Mouse (Mus musculus): ENCODE measurements around the gene Gpa33. TPM values are rescaled to one million over a fixed set of nuclear protein-coding genes. Genes with fewer than 3 reads are reported as not detected.
A peak's percentile ranks its signal among the peaks of the same experiment; 100 is the strongest.

Gpa33 gene
- polyA plus RNA-seq, 1 experiment from 2014 or later: not detected

DNA sequence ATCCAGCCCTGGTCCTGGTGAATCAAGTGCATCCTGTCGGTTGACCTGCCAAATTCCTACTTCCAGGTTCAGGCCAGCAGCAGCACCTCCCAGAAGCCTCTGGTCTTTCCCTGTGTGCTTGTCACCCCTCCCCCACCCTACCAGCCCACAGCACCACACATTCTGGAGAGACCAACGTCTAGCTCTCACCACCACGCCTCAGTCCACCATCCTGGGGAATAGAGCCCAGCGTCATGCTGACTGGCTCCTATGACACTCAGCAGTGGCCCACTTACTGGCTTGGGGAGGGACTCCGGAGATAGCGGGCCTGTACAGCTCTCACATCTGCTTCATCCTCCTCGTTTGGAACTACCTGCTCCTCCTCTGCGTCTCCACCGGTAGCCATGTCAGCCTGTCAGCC, 3.2 kb upstream of the Gpa33 start:
- Histone ChIP-seq H3K36me3 (ENCODE audit: control insufficient read depth, insufficient read depth, low read length) (no peaks in the 10 kb centered on the region), H3K4me1 (ENCODE audit: control insufficient read depth, insufficient read depth, low read length) (no peaks in the 10 kb centered on the region), H3K4me2 (ENCODE audit: low read depth, low read length) (no peak overlapping the region), H3K4me3 (ENCODE audit: low read depth, low read length) (no peak overlapping the region), H3K9me3 (ENCODE audit: control insufficient read depth, low read length) (no peaks in the 10 kb centered on the region), H3K27ac (ENCODE audit: low read depth, low read length) (no peak overlapping the region), H3K9ac (replicated peaks; ENCODE audit: low read depth, low read length) (no peak overlapping the region), H3K27me3 (ENCODE audit: control insufficient read depth, insufficient read depth, low read length) (no peaks in the 10 kb centered on the region)
- WGBS: 70% methylated on average over 9 of the region's 9 CpGs
- ATAC-seq (ENCODE audit: low read depth): no peak

DNA sequence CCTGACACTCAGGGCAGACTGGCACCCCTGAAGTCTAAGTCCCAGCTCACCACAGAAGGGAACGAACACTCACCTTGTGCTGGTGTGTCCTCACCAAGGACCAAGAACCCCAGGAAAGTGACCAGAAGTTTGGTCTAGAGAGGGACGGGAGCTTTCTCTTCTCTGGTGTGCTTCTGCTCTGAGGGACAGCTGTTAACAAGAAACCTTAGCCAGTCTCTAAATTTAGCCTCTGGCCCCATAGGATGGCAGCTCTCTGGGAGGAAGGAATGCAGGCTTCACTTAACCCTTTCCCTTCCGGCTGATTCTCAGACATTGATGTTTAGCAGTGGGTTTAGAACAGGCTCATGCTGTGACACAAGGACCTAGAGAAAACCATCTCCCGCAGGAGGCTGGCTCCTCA, 2.3 kb upstream of the Gpa33 start, which contains the start of gene Dusp27:
Gene Dusp27 (minus strand): TSS at position 204 of the 400 bp plus-strand sequence.
- Histone ChIP-seq H3K9ac (replicated peaks; ENCODE audit: low read depth, low read length) (no peak within 1 kb of the TSS), H3K27me3 (ENCODE audit: control insufficient read depth, insufficient read depth, low read length) (no peaks in the 10 kb centered on the region), H3K9me3 (ENCODE audit: control insufficient read depth, low read length) (no peaks in the 10 kb centered on the region), H3K4me1 (ENCODE audit: control insufficient read depth, insufficient read depth, low read length) (no peaks in the 10 kb centered on the region), H3K27ac (ENCODE audit: low read depth, low read length) (no peak within 1 kb of the TSS), H3K4me2 (ENCODE audit: low read depth, low read length) (no peak within 1 kb of the TSS), H3K36me3 (ENCODE audit: control insufficient read depth, insufficient read depth, low read length) (no peaks in the 10 kb centered on the region), H3K4me3 (ENCODE audit: low read depth, low read length) (no peak within 1 kb of the TSS)
- ATAC-seq (ENCODE audit: low read depth): no peak
- WGBS: 60% methylated on average over 4 of the region's 4 CpGs

DNA sequence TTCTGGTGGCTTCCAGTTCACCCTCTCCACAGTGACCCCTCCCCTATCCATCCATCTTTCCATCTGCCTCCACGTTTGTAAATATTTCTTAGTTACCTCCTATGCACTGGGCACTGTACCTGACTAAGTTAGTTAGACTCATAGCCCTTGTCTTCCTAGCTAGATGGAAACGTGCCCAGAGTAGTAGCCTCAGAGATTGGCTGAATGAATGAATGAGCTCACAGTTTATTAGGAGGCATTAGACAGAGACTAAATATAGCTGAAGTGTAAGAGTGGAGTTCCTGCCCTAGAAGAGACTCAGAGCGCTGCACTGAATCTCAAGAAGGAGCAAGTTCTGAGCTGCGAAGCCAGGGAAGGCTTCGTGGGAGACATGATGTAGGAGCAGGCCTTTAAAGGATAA, 1.5 kb upstream of the Gpa33 start:
- H3K4me3 ChIP-seq (ENCODE audit: low read depth, low read length): no peak overlapping the region
- WGBS: 88% methylated on average over 5 of the region's 5 CpGs
- no peak for ATAC-seq (ENCODE audit: low read depth)

DNA sequence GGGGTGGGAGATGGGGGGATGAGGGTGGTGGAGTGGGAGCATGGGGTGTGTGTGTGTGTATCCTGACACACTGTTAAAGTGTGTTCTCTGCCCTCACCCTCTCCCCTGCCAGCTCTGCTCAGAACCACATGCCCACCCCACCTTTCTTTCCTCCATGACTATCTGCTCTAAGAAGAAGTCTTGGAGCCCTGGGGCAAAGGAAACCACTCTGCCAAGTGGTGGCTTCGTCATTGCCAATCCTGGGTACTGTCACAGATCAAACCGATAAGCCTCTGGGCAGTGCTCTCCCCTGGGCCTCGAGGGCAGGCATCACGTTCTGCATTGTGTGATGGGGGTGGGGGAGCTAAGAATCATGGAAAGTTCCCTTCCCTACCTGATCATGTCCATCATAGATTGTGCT, 2.3 kb downstream of the Gpa33 start:
- H3K9me3 ChIP-seq (ENCODE audit: control insufficient read depth, low read length): no peaks in the 10 kb centered on the region
- H3K36me3 ChIP-seq (ENCODE audit: control insufficient read depth, insufficient read depth, low read length): no peaks in the 10 kb centered on the region
- WGBS: 49% methylated on average over 4 of the region's 4 CpGs
- no peak overlapping the region for H3K4me3 ChIP-seq (ENCODE audit: low read depth, low read length)
- H3K27ac ChIP-seq (ENCODE audit: low read depth, low read length): no peak overlapping the region
- H3K9ac ChIP-seq (replicated peaks; ENCODE audit: low read depth, low read length): no peak overlapping the region
- H3K4me2 ChIP-seq (ENCODE audit: low read depth, low read length): no peak overlapping the region
- ATAC-seq (ENCODE audit: low read depth): no peak
- no peaks in the 10 kb centered on the region for H3K27me3 ChIP-seq (ENCODE audit: control insufficient read depth, insufficient read depth, low read length)
- H3K4me1 ChIP-seq (ENCODE audit: control insufficient read depth, insufficient read depth, low read length): no peaks in the 10 kb centered on the region

More for the DNA sequence above, 1.5 kb upstream of the Gpa33 start:
- no peaks in the 10 kb centered on the region for H3K4me1 ChIP-seq (ENCODE audit: control insufficient read depth, insufficient read depth, low read length)
- no peaks in the 10 kb centered on the region for H3K9me3 ChIP-seq (ENCODE audit: control insufficient read depth, low read length)
- H3K4me2 ChIP-seq (ENCODE audit: low read depth, low read length): no peak overlapping the region
- no peaks in the 10 kb centered on the region for H3K36me3 ChIP-seq (ENCODE audit: control insufficient read depth, insufficient read depth, low read length)
- no peak overlapping the region for H3K9ac ChIP-seq (replicated peaks; ENCODE audit: low read depth, low read length)
- H3K27me3 ChIP-seq (ENCODE audit: control insufficient read depth, insufficient read depth, low read length): no peaks in the 10 kb centered on the region
- no peak overlapping the region for H3K27ac ChIP-seq (ENCODE audit: low read depth, low read length)

DNA sequence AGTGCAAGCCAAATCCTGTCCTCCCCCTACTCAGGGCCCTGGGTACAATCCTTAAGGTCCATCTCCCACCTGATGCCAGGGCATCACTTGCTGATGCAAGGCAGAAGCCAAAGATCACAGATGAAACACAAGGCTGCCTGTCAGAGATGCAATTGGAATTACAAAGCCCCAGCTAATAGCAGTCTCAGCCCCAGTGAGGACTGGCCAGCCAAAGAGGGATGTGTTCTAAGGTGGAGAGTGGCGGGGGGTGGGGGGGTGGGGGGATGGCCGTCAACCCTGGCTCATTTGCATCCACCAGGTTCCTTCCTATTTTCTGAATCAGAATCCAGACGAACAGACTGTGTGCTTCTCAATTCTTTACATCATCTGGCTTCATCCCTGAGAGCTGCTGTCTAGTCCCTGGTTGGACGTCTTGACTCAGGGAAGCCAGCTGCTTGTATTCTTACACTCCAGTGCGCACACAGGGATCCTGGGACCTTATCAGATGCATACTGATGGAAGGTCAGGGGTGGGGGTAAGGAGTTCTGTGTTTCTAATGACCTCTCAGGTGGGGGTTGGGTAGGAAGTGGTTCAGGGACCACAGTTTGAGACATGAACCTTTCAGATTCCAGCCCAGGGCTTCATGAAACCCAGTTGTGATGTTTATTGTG, 5.2 kb downstream of the Gpa33 start:
- Histone ChIP-seq H3K27ac (ENCODE audit: low read depth, low read length) (no peak overlapping the region), H3K4me3 (ENCODE audit: low read depth, low read length) (no peak overlapping the region), H3K9me3 (ENCODE audit: control insufficient read depth, low read length) (no peaks in the 10 kb centered on the region), H3K27me3 (ENCODE audit: control insufficient read depth, insufficient read depth, low read length) (no peaks in the 10 kb centered on the region), H3K4me2 (ENCODE audit: low read depth, low read length) (no peak overlapping the region), H3K4me1 (ENCODE audit: control insufficient read depth, insufficient read depth, low read length) (no peaks in the 10 kb centered on the region), H3K9ac (replicated peaks; ENCODE audit: low read depth, low read length) (no peak overlapping the region), H3K36me3 (ENCODE audit: control insufficient read depth, insufficient read depth, low read length) (no peaks in the 10 kb centered on the region)
- no peak for ATAC-seq (ENCODE audit: low read depth)
- 51% methylated on average over 5 of the region's 5 CpGs for WGBS

DNA sequence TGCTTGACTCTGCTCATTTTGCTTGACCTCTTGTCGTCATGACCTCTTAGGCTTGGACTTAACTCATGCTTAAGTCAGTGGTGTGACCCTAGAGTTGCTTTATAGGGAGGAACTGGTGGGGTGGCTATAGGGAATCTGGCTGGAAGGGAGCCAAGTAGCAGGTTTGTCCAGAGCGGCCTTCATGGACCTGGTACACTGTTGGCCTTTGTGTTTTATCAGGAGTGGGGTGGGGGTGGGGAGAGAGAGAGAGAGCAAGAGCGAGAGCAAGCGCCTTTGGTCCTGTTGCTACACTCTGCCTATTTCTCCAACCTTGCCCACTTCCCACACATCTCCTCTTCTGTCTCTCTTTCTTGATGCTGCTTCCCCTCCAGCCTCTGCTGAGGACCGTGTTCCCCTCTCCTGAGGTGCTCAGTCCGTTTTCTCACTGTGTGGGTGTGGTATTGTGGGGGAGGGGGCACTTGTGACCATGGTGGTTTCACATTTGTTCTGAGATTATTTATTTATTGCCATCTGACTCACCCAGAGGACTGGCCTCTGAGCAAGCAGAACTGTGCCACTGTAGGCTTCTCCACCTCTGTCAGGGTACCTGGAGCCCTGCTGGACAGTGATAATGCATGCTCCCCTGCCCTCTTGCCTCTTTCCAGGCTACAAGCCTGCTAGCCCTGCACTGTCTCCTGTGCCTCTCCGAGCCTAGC, 7.4 kb downstream of the Gpa33 start:
- no peak overlapping the region for H3K4me2 ChIP-seq (ENCODE audit: low read depth, low read length)
- no peaks in the 10 kb centered on the region for H3K4me1 ChIP-seq (ENCODE audit: control insufficient read depth, insufficient read depth, low read length)
- no peaks in the 10 kb centered on the region for H3K27me3 ChIP-seq (ENCODE audit: control insufficient read depth, insufficient read depth, low read length)
- no peak overlapping the region for H3K4me3 ChIP-seq (ENCODE audit: low read depth, low read length)
- H3K27ac ChIP-seq (ENCODE audit: low read depth, low read length): no peak overlapping the region
- WGBS: 77% methylated on average over 7 of the region's 7 CpGs
- no peaks in the 10 kb centered on the region for H3K9me3 ChIP-seq (ENCODE audit: control insufficient read depth, low read length)
- no peak for ATAC-seq (ENCODE audit: low read depth)
- no peaks in the 10 kb centered on the region for H3K36me3 ChIP-seq (ENCODE audit: control insufficient read depth, insufficient read depth, low read length)
- H3K9ac ChIP-seq (replicated peaks; ENCODE audit: low read depth, low read length): no peak overlapping the region

DNA sequence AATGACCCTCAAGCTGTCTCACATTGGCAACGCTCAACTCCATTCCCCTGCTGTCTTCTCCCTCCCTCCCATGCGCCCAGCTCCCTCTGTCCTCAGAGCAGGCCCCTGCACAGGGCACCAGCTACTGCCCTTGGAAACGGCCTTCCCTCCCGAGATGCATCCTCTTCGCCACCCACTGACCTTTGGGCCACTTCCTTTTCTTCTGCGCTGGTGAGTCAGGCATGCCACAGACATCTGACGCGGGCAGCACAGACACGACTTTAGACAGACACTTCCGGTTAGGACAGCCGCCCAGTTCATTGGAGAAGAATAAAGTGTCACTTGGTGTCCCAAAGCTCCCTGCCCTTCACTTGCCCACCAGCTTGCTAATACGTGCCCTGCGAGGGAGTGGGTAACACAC, 8.1 kb downstream of the Gpa33 start:
- no peak overlapping the region for H3K9ac ChIP-seq (replicated peaks; ENCODE audit: low read depth, low read length)
- peak overlapping the region; percentile 22; the same call in 1 of the 2 replicates for H3K27ac ChIP-seq (ENCODE audit: low read depth, low read length)
- no peak for ATAC-seq (ENCODE audit: low read depth)
- no peaks in the 10 kb centered on the region for H3K4me1 ChIP-seq (ENCODE audit: control insufficient read depth, insufficient read depth, low read length)
- H3K9me3 ChIP-seq (ENCODE audit: control insufficient read depth, low read length): no peaks in the 10 kb centered on the region
- H3K4me2 ChIP-seq (ENCODE audit: low read depth, low read length): no peak overlapping the region
- no peaks in the 10 kb centered on the region for H3K27me3 ChIP-seq (ENCODE audit: control insufficient read depth, insufficient read depth, low read length)
- no peaks in the 10 kb centered on the region for H3K36me3 ChIP-seq (ENCODE audit: control insufficient read depth, insufficient read depth, low read length)
- WGBS: 52% methylated on average over 13 of the region's 13 CpGs
- H3K4me3 ChIP-seq (ENCODE audit: low read depth, low read length): no peak overlapping the region

DNA sequence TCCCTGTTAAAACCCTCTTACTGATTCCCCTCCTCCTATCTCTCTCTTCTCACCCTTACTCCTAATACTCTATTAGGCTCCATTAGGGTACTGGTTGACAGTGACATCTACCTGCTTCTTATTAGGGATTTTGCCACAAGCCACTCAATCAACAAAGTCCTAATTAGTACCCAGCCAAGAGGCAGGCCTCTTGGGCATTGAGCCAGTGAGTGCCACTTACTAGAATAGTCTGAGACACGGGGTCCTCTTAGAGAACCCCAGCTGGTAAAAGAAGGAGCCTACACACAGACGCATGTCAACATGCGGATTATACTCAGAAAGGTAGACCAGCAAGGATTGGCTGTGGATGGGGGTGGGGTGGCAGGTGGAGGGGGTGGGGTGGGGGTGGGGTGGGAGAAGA, 9.1 kb downstream of the Gpa33 start:
- no peak for ATAC-seq (ENCODE audit: low read depth)

DNA sequence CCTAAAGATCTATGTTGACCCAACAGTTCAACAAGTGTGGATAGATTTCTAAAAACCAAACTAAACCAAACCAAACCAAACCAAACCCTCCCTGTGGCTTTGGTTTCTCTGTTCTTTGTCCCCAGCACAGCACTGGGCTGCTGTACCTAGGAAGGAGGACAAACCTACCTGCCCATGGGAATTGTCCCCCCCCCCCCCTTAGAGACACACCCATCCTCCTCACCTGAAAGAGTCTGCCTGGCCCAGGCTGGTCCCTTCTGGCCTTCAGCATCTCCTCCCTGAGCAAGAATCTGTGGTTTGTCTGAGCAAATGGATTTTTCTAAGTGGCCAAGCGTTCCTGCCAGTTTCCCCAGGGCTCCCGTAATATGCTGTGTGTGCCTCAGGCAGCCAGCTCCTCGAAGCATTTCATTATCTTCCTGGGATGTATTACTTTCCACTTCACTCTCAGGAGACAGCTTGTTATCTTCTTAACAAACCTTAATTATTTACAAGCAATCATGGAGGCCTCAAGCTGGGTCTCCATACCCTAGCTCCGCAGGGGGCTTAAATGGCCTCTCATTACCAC, 9.7 kb downstream of the Gpa33 start:
- H3K4me1 ChIP-seq (ENCODE audit: control insufficient read depth, insufficient read depth, low read length): no peaks in the 10 kb centered on the region
- WGBS: 25% methylated on average over 4 of the region's 4 CpGs
- no peaks in the 10 kb centered on the region for H3K9me3 ChIP-seq (ENCODE audit: control insufficient read depth, low read length)
- H3K9ac ChIP-seq (replicated peaks; ENCODE audit: low read depth, low read length): no peak overlapping the region
- no peak overlapping the region for H3K4me2 ChIP-seq (ENCODE audit: low read depth, low read length)
- peak; percentile 76 for ATAC-seq (ENCODE audit: low read depth)
- H3K36me3 ChIP-seq (ENCODE audit: control insufficient read depth, insufficient read depth, low read length): no peaks in the 10 kb centered on the region
- H3K27me3 ChIP-seq (ENCODE audit: control insufficient read depth, insufficient read depth, low read length): no peaks in the 10 kb centered on the region
- H3K27ac ChIP-seq (ENCODE audit: low read depth, low read length): no peak overlapping the region
- H3K4me3 ChIP-seq (ENCODE audit: low read depth, low read length): no peak overlapping the region

More for the DNA sequence above, 9.1 kb downstream of the Gpa33 start:
- no peak overlapping the region for H3K27ac ChIP-seq (ENCODE audit: low read depth, low read length)
- H3K36me3 ChIP-seq (ENCODE audit: control insufficient read depth, insufficient read depth, low read length): no peaks in the 10 kb centered on the region
- no peak overlapping the region for H3K9ac ChIP-seq (replicated peaks; ENCODE audit: low read depth, low read length)
- no peak overlapping the region for H3K4me3 ChIP-seq (ENCODE audit: low read depth, low read length)
- no peak overlapping the region for H3K4me2 ChIP-seq (ENCODE audit: low read depth, low read length)
- H3K4me1 ChIP-seq (ENCODE audit: control insufficient read depth, insufficient read depth, low read length): no peaks in the 10 kb centered on the region
- H3K9me3 ChIP-seq (ENCODE audit: control insufficient read depth, low read length): no peaks in the 10 kb centered on the region
- H3K27me3 ChIP-seq (ENCODE audit: control insufficient read depth, insufficient read depth, low read length): no peaks in the 10 kb centered on the region
- 82% methylated on average over 3 of the region's 3 CpGs for WGBS
